Mouse (Mus musculus): ENCODE measurements around the gene Ecm2. TPM values are rescaled to one million over a fixed set of nuclear protein-coding genes. Genes with fewer than 3 reads are reported as not detected.

Ecm2 gene
- not detected in 2 replicates for total RNA-seq (2015)
- total RNA-seq (2017) = 0.10 and 0.17 TPM in 2 replicates

- no peak for ATAC-seq (replicated peaks; ENCODE audit: poor library complexity)
Measured at GRCm38 (mm10) chr13:49504510-49504909, at the start of gene Ecm2. Gene Ecm2, plus strand, starts transcription at chr13:49504810.

DNA sequence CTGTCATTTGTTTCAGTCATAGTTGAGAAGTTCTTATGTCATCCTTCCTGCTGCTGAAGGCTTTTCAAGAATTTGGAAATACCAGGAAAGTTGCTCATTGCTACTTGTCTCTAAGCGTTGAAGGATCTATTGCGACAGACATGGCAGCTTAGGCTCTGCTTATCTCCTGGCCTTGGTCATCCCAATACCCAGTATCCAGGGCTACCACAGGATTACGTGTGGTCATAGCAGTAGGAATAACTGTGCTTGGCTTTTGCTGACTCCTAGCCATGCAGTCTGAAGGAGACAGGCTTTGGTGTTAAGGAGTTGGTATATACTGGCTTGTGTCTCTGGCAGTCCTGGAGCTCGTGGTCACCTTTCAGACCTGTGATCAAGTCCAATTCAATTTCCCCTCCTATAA lies 44.3 kb upstream of the Ecm2 start:
- 0 out of 2 replicates have a peak, but pooled peaks have one; percentile 31 for ATAC-seq (replicated peaks; ENCODE audit: poor library complexity)

DNA sequence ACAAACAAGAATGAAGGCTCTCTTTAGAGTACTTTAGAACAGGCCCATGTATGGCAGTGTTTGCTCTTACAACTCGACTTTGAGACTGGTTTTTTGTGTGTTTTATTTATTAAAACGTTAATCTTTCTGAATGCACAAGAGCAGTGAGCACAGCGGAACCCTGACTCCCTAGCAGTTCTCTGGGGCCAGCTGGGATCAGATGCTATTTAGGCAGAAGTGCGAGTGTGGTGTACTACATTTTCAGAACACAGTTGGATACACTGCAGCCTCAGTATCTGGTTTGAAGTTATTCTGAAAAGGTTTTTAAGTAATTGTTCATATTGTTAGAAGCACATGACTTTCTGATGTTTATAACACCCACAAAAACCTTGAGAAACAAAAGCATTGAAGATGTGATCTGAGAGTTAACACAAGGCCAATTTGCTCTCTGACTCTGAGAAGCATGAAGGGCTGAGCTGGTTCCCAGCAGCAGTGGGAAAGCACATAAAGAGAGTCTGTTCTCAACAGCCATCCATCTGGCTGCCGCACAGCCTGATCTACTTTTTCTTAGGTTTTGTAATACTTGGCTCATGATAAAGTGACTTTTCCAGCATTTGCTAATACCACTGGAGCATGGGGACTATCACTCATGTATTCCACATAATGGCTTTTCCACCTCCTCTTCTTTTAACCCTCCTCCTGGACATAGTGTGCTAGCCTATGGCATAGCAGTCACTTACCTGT lies 43.8 kb upstream of the Ecm2 start:
- ATAC-seq (replicated peaks; ENCODE audit: poor library complexity) = no peak

GRCm38 (mm10) chr13:49461458-49462132 lies 43.0 kb upstream of the Ecm2 start:
- ATAC-seq (replicated peaks; ENCODE audit: poor library complexity) = no peak

DNA sequence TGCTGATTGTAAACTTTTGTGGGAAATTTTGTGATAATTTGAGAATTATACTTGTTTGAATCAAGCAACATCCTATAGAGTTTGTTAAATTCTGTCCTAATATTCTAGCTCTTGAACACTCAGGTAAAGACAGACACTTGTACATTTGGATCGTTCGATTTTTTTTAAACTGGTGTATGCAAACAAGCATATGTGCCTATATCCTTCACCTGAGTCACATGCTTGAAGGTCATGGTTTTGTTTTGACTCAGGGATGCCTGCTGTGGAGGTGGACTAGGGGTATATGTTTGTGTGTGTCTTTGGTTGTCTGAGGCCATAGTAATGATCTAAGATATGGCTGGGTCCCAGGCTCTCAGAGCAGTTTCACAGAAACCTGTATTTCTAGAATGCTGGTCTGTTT lies 41.7 kb upstream of the Ecm2 start:
- ATAC-seq (replicated peaks; ENCODE audit: poor library complexity) = no peak

GRCm38 (mm10) chr13:49465875-49466274 lies 38.7 kb upstream of the Ecm2 start:
- peak; percentile 70 for ATAC-seq (replicated peaks; ENCODE audit: poor library complexity)

DNA sequence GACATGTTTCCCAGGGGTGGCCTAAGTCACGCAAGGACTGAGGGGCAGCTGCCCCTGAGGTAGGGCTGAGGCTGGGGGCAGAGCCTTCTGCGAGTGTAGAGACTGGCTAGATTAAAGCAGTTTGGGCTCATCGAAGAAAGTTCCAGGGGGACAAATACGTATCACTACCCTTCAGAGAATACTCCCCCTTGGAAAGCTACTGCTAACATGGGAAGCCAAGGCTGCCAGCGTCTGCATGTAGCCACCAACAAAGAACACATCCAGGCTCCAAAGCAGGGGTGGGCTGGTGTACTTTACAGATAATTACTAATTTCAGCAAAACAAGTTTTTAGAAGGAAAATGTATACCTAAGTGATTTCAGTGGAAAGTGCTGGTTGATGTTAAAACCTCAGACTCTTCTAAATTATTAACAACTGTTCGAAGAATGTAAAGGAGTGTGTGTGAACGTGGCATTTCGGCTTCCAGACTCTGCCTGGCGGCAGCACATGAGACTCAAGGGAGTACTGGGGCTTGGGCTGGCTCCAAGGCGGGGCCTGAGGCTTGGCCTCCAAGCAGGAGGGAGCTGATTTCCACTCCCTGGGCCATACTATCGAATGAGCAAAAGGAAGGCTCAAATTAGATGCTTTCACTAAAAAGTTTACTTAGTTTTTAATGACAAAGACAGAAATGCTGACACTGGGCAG lies 38.1 kb upstream of the Ecm2 start:
- ATAC-seq (replicated peaks; ENCODE audit: poor library complexity) = no peak

GRCm38 (mm10) chr13:49467585-49467984 lies 37.0 kb upstream of the Ecm2 start:
- ATAC-seq (replicated peaks; ENCODE audit: poor library complexity) = no peak

- ATAC-seq (replicated peaks; ENCODE audit: poor library complexity) = no peak
Measured at GRCm38 (mm10) chr13:49469002-49469401, 35.6 kb upstream of the Ecm2 start.

DNA sequence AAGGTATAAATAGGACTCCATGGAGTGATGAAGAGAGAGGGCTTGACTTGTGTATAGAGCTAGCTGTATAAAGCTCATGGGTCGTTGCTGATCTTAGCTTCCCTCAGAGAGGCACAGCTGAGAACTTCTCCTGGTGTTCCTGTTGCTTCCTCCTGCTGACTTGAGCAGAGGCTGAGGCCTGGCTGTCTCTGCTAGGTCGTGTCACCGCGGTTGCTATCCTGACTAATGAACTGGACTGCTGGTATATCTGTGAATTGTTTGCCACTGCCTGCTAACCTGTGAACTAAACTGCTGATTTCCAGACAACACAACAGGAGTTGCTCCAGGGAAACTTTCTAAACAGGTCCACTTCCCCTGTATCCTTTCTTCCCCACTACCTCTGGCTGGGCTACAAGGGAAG lies 34.3 kb upstream of the Ecm2 start:
- ATAC-seq (replicated peaks; ENCODE audit: poor library complexity) = no peak

GRCm38 (mm10) chr13:49470806-49471205 lies 33.8 kb upstream of the Ecm2 start:
- no peak for ATAC-seq (replicated peaks; ENCODE audit: poor library complexity)

DNA sequence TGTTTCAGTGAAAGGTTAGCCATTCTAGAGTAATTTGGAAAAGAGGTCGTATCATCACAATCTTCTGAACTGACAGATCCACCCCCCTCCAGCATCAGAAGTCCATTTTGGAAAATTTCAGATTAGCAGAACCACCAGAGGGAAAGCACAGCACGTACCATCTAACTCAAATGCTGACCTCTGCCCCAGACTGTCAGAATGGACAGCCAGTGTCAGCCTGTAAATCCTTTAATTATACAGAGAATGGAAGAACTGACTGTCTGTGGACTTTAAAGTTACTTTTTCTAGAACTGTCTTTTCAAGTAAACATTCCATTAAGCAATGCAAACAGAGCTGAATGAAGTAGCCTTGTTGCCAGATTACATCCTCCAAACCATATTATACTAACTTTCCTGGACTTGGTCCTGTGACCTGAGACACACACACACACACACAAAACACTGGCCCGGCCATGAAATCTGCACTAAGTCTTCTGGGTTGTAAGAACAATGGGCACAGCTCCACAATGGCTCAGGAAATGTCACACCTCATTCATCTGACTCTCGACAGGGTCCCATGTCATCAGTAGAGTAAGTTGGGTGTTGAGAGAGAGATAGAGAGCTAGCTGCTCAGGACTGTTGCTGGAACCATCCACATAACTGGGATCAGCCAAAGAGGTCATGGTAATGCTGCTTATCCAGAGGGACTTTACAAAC lies 32.5 kb upstream of the Ecm2 start:
- ATAC-seq (replicated peaks; ENCODE audit: poor library complexity) = no peak

- ATAC-seq (replicated peaks; ENCODE audit: poor library complexity) = no peak
Measured at GRCm38 (mm10) chr13:49472676-49473005, 32.0 kb upstream of the Ecm2 start.

- ATAC-seq (replicated peaks; ENCODE audit: poor library complexity) = no peak
Measured at GRCm38 (mm10) chr13:49477887-49478286, 26.7 kb upstream of the Ecm2 start.

DNA sequence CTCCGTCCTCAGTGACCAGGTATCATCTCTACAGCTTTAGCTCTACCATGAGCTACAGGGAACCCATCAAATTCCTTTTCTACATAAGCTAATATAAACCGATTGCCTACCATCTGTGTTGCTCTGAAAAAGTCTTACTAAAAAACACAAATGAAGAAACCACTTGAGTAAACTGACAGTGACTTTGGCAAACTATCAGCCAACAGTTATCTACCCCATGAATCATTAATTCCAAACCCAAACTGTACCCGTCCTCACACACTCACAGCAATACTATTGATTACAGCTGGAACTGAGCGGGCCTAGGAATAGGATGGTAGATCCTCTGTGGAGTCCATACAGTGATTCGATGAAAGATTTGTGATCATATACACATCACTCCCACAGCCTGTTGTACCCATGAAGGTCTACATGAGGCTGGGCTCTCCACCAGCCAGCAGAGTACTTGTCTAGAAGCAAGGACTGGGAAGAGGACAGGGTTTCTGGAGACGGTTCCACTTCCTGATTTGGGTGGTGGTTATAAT lies 25.7 kb upstream of the Ecm2 start:
- ATAC-seq (replicated peaks; ENCODE audit: poor library complexity) = no peak

GRCm38 (mm10) chr13:49479399-49479798 lies 25.2 kb upstream of the Ecm2 start:
- ATAC-seq (replicated peaks; ENCODE audit: poor library complexity) = no peak

- peak; percentile 54; the same call in 1 of the 2 replicates for ATAC-seq (replicated peaks; ENCODE audit: poor library complexity)
Measured at GRCm38 (mm10) chr13:49480057-49480456, 24.6 kb upstream of the Ecm2 start.

DNA sequence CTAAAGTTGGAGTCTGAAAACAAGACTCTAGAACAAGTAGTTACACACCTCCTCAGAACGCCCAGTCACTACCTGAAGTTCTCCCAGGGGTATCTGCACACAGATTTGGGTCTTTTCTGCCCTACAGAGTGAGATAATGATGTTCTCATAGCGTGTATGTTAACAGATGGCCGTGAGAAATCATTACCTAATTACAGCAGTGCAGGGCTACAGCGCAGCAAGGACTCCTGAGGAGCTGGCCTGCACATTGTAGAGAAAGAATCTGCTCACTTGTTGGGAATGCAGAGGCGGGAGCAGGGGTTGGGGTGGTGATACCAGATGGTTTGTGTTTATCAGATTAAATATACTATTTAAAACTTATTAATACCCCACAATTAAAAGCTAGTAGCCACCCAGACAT lies 24.1 kb upstream of the Ecm2 start:
- no peak for ATAC-seq (replicated peaks; ENCODE audit: poor library complexity)

GRCm38 (mm10) chr13:49485388-49485787 lies 19.2 kb upstream of the Ecm2 start:
- ATAC-seq (replicated peaks; ENCODE audit: poor library complexity) = no peak

DNA sequence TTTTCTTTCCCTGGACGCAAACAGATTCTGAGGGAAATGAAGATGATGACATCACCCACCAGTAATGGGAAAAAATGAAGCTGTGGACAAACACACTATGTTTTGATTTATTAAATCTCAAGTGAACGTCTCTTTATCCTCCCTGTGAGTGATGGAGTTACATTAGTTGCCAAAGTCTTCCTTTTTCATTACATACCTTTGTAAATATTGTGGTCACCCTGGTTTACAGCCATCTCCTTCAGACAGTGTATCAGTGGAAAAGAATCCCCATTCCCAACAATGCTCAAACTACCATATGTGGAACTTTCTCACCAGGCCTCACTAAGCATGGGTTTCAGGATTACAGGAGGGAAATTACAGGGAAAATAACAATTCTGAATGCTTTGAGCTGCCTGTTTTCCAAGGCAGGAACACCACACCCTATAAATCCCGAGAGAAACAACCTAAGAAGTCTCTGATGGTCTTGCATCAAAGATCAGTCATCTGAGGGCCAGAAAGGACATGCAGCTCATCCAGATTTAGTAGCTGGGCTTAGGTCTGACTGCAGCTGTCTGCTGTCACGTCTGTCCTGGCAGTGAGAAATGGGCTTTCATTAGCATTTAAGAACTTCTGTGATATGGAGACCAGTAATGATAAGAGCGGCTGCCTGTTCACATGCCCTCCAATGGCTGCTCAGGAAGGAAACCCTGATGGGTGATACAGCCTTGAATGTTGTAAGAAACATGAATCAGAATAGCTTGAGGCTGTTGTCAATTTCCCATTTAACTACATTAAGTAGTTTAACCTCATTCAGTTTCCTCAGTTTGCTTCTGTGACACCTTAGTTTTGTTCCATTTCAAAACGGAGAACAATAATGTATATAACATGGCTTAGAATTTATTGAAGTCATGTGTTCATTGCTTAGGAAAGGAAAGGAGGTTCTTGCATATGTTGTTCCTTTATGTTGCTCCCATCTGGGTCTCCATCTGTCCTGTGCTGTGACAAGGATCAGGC lies 11.9 kb upstream of the Ecm2 start, which contains the start of gene Tes3-ps:
TSS of gene Tes3-ps (plus strand) at position 943 of the 993 bp plus-strand sequence.
- no peak for ATAC-seq (replicated peaks; ENCODE audit: poor library complexity)
